Mouse (Mus musculus): ENCODE data around the gene Ankrd44. TPM values are rescaled to one million over a fixed set of nuclear protein-coding genes. Genes with fewer than 3 reads are reported as not detected.
"Not testable (repeated sequence)": the region's sequence is repeated elsewhere in the genome, so short reads cannot be mapped to it uniquely, and the experiment has no call there.

Ankrd44 gene
- polyA plus RNA-seq (2016; fragmentation: Nextera tagmentation; extraction: Ambion mirVana) = 17.4 and 19.2 TPM in 2 replicates

GRCm38 (mm10) chr1:54925971-54926771 is at the start of gene Ankrd44:
TSS of gene Ankrd44 (minus strand) at chr1:54926387.
- H3K27ac ChIP-seq (replicated peaks) = peak within 1 kb of the TSS; percentile 93
- peak within 1 kb of the TSS; percentile 80 for H3K4me3 ChIP-seq

DNA sequence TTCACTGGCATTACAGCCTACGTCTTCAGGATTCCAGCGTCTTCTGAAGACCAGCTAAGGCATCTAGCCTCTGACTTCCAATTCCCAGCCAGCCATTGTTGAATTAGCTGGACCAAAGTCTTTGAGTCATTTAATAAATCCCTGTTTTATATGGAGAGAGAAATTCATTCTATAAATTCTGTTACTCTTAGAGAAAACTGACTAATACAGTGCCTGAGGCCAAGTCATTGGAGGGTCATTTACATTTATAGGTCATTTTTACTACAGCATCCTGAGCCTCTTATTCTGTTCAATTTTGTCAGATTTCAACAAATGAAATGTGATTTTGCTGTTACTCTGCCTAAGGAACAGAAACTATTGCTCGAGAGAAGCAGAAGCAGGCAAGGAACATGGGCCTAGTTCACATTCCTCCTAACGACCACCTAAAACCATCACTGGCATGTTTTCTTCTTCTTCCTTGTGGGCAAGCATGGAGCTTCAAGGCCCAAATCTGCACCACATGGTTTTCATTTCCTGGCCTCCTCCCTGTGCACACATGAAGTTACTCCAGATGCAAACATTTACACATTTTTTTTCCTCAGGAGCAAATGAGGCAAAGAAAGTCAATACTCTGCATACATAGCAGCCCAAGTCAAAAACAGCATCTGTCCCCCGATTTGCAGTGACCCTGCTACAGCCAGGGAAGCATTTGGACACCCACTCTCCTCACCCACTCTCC is 45.7 kb upstream of the Ankrd44 start:
- Histone ChIP-seq H3K4me3 (no peak overlapping the region), H3K4me1 (peaks cover 32% of the 10 kb centered on the region), H3K9me3 (0 out of 2 replicates have a peak, but pooled peaks cover 7% of the 10 kb centered on the region), H3K36me3 (replicated peaks) (no peaks in the 10 kb centered on the region), H3K27me3 (replicated peaks; ENCODE audit: low read depth, poor library complexity, severe bottlenecking) (no peaks in the 10 kb centered on the region), H3K27ac (replicated peaks) (peak overlapping the region; percentile 76)
- WGBS = 62% methylated on average over 5 of the region's 5 CpGs
- DNase-seq (ENCODE audit: low spot score) = peak; percentile 70

More at GRCm38 (mm10) chr1:54925971-54926771, at the start of gene Ankrd44:
- peaks cover 20% of the 10 kb centered on the region for H3K27me3 ChIP-seq (replicated peaks; ENCODE audit: low read depth, poor library complexity, severe bottlenecking)
- H3K4me1 ChIP-seq = peaks cover 49% of the 10 kb centered on the region
- under 1% methylated on average over 94 of the region's 94 CpGs for WGBS
- no peaks in the 10 kb centered on the region for H3K9me3 ChIP-seq
- peak; percentile 89 for DNase-seq (ENCODE audit: low spot score)
- H3K36me3 ChIP-seq (replicated peaks) = no peaks in the 10 kb centered on the region

- Histone ChIP-seq H3K27me3 (replicated peaks; ENCODE audit: low read depth, poor library complexity, severe bottlenecking) (no peaks in the 10 kb centered on the region), H3K4me3 (no peak overlapping the region), H3K4me1 (peaks cover 46% of the 10 kb centered on the region), H3K9me3 (0 out of 2 replicates have a peak, but pooled peaks cover 7% of the 10 kb centered on the region), H3K27ac (replicated peaks) (no peak overlapping the region), H3K36me3 (replicated peaks) (no peaks in the 10 kb centered on the region)
- WGBS = 90% methylated on average over 3 of the region's 3 CpGs
- DNase-seq (ENCODE audit: low spot score) = no peak
Observed at GRCm38 (mm10) chr1:54966858-54967257, 40.7 kb upstream of the Ankrd44 start.

- 39% methylated on average over 11 of the region's 11 CpGs for WGBS
- Histone ChIP-seq H3K27ac (replicated peaks) (peak overlapping the region; percentile 80), H3K9me3 (0 out of 2 replicates have a peak, but pooled peaks cover 7% of the 10 kb centered on the region), H3K27me3 (replicated peaks; ENCODE audit: low read depth, poor library complexity, severe bottlenecking) (no peaks in the 10 kb centered on the region), H3K4me1 (peaks cover 45% of the 10 kb centered on the region), H3K4me3 (no peak overlapping the region), H3K36me3 (replicated peaks) (no peaks in the 10 kb centered on the region)
- DNase-seq (ENCODE audit: low spot score) = peak; percentile 78
Observed at GRCm38 (mm10) chr1:54965159-54965995, 39.2 kb upstream of the Ankrd44 start.

DNA sequence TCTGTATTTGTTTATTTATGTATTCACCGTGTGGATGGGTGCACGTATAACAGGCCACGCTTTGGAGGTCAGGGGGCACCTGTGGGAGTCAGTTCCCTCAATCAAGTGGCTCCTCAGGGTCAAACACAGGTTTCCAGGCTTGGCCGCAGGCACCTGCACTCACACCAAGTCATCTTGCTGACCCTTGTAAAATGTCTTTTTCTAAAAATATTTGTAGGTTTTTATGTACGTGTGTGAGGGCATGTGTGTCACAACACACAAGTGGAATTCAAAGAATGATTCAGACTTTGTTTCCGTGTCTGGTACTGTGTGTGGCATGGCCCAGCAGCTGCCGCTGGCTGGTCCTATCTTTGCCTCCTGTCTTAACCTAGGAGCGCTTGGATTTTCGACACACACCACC is 35.5 kb upstream of the Ankrd44 start:
- WGBS = 67% methylated on average over 9 of the region's 9 CpGs
- H3K4me1 ChIP-seq = peaks cover 38% of the 10 kb centered on the region
- no peak for DNase-seq (ENCODE audit: low spot score)
- no peak overlapping the region for H3K4me3 ChIP-seq
- no peak overlapping the region for H3K27ac ChIP-seq (replicated peaks)
- no peaks in the 10 kb centered on the region for H3K27me3 ChIP-seq (replicated peaks; ENCODE audit: low read depth, poor library complexity, severe bottlenecking)
- H3K9me3 ChIP-seq = no peaks in the 10 kb centered on the region
- H3K36me3 ChIP-seq (replicated peaks) = no peaks in the 10 kb centered on the region

DNA sequence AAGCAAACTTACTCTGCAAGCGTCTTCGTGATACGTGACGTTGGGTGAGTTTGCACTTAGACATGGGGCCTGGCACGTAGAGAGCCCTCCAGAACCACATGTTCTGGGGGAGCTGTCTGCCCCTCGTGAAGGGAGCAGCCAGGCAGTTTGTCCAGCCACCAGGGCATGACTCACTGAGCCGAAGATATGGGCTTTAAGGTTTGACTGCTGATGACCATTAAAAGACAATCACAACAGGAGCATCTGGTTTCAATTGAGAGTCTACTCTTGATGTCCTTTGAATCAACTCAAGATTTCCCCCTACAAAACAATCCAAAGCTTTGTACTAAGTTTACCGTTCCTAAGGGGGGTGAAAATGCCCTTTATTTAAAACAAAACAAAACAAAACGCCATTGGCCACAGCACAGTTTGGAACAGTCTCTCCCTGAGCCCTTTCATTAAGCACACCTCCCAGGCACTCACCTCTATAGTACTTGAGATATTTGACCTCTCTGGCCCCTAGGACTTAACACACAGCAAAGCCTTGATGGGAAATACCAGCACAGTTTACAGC is 34.5 kb upstream of the Ankrd44 start:
- Histone ChIP-seq H3K27ac (replicated peaks) (peak overlapping the region; percentile 65; the same call in 1 of the 2 replicates), H3K27me3 (replicated peaks; ENCODE audit: low read depth, poor library complexity, severe bottlenecking) (no peaks in the 10 kb centered on the region), H3K9me3 (no peaks in the 10 kb centered on the region), H3K36me3 (replicated peaks) (no peaks in the 10 kb centered on the region), H3K4me1 (peaks cover 32% of the 10 kb centered on the region), H3K4me3 (no peak overlapping the region)
- DNase-seq (ENCODE audit: low spot score) = peak; percentile 38
- 43% methylated on average over 9 of the region's 9 CpGs for WGBS

- no peak overlapping the region for H3K27ac ChIP-seq (replicated peaks)
- H3K9me3 ChIP-seq = no peaks in the 10 kb centered on the region
- H3K27me3 ChIP-seq (replicated peaks; ENCODE audit: low read depth, poor library complexity, severe bottlenecking) = no peaks in the 10 kb centered on the region
- whole genome bisulfite sequencing = 70% methylated on average over 3 of the region's 3 CpGs
- no peaks in the 10 kb centered on the region for H3K36me3 ChIP-seq (replicated peaks)
- peaks cover 19% of the 10 kb centered on the region for H3K4me1 ChIP-seq
- H3K4me3 ChIP-seq = no peak overlapping the region
- no peak for DNase-seq (ENCODE audit: low spot score)
Observed at GRCm38 (mm10) chr1:54958525-54958924, 32.3 kb upstream of the Ankrd44 start.

GRCm38 (mm10) chr1:54956995-54957394 is 30.8 kb upstream of the Ankrd44 start:
- not testable (repeated sequence) for H3K9me3 ChIP-seq; H3K36me3 ChIP-seq (replicated peaks); H3K4me3 ChIP-seq; DNase-seq (ENCODE audit: low spot score); H3K27me3 ChIP-seq (replicated peaks; ENCODE audit: low read depth, poor library complexity, severe bottlenecking); H3K27ac ChIP-seq (replicated peaks)
- WGBS = 93% methylated on average over 14 of the region's 14 CpGs
- H3K4me1 ChIP-seq = peaks cover 19% of the 10 kb centered on the region

GRCm38 (mm10) chr1:54954856-54955255 is 28.7 kb upstream of the Ankrd44 start:
- 85% methylated on average over 4 of the region's 4 CpGs for WGBS
- no peaks in the 10 kb centered on the region for H3K36me3 ChIP-seq (replicated peaks)
- DNase-seq (ENCODE audit: low spot score) = no peak

GRCm38 (mm10) chr1:54944648-54945047 is 18.5 kb upstream of the Ankrd44 start:
- no peaks in the 10 kb centered on the region for H3K27me3 ChIP-seq (replicated peaks; ENCODE audit: low read depth, poor library complexity, severe bottlenecking)
- no peaks in the 10 kb centered on the region for H3K4me1 ChIP-seq
- WGBS = 69% methylated on average over 3 of the region's 3 CpGs
- H3K36me3 ChIP-seq (replicated peaks) = no peaks in the 10 kb centered on the region
- H3K9me3 ChIP-seq = no peaks in the 10 kb centered on the region
- DNase-seq (ENCODE audit: low spot score) = no peak
- H3K4me3 ChIP-seq = no peak overlapping the region
- H3K27ac ChIP-seq (replicated peaks) = no peak overlapping the region

More at GRCm38 (mm10) chr1:54954856-54955255, 28.7 kb upstream of the Ankrd44 start:
- Histone ChIP-seq H3K4me3 (no peak overlapping the region), H3K9me3 (no peaks in the 10 kb centered on the region), H3K27ac (replicated peaks) (no peak overlapping the region), H3K27me3 (replicated peaks; ENCODE audit: low read depth, poor library complexity, severe bottlenecking) (no peaks in the 10 kb centered on the region), H3K4me1 (no peaks in the 10 kb centered on the region)

DNA sequence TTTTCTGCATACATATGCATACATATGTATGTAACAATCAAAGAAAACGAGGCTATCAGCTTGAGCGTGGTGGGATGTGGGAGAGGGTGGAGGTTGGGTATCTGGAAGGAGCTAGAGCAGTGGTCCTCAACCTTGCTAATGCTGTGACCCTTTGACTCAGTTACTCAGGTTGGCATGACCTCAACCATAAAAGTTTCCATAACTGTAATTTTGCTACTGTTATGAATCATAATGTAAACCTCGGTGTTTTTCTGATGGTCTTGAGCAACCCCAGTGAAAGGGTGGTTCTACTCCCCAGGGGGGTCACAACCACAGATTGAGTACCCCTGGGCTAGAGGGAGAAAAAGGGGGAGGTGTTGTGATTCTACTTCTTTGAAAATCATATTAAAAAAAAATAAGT is 9.3 kb upstream of the Ankrd44 start:
- Histone ChIP-seq H3K9me3 (no peaks in the 10 kb centered on the region), H3K4me3 (no peak overlapping the region), H3K4me1 (peaks cover 15% of the 10 kb centered on the region), H3K36me3 (replicated peaks) (no peaks in the 10 kb centered on the region), H3K27me3 (replicated peaks; ENCODE audit: low read depth, poor library complexity, severe bottlenecking) (no peaks in the 10 kb centered on the region), H3K27ac (replicated peaks) (no peak overlapping the region)
- WGBS = 84% methylated on average over 3 of the region's 3 CpGs
- no peak for DNase-seq (ENCODE audit: low spot score)

- Histone ChIP-seq H3K4me3 (no peak overlapping the region), H3K9me3 (no peaks in the 10 kb centered on the region), H3K4me1 (peaks cover 17% of the 10 kb centered on the region), H3K27me3 (replicated peaks; ENCODE audit: low read depth, poor library complexity, severe bottlenecking) (no peaks in the 10 kb centered on the region), H3K27ac (replicated peaks) (no peak overlapping the region), H3K36me3 (replicated peaks) (no peaks in the 10 kb centered on the region)
- 75% methylated on average over 2 of the region's 2 CpGs for WGBS
- no peak for DNase-seq (ENCODE audit: low spot score)
Observed at GRCm38 (mm10) chr1:54934911-54935310, 8.7 kb upstream of the Ankrd44 start.
